Mouse (Mus musculus): ENCODE results near the gene Siah3. TPM values are rescaled to one million over a fixed set of nuclear protein-coding genes. Genes with fewer than 3 reads are reported as not detected.

Gene Siah3
- polyA plus RNA-seq, 1 experiment from 2014 or later = not detected

- H3K27ac ChIP-seq (replicated peaks in 1 of 2; ENCODE audit: control insufficient read depth in 1 of 2, insufficient read depth in 1 of 2, low read depth in 2 of 2, low read length in 2 of 2) = no peak overlapping the region
- H3K9me3 ChIP-seq (ENCODE audit: control insufficient read depth, low read length) = no peaks in the 10 kb centered on the region
- 66% methylated on average over 3 of the region's 3 CpGs for WGBS
- no peak for ATAC-seq (ENCODE audit: insufficient number of reproducible peaks, insufficient read depth, low FRiP score, low read depth)
- peaks cover 0 to 9% of the 10 kb centered on the region in 2 experiments; a peak in 1 of 4 replicates for H3K4me1 ChIP-seq (ENCODE audit: control insufficient read depth in 2 of 2, insufficient read depth in 2 of 2, low read length in 2 of 2)
- no peak overlapping the region for H3K4me3 ChIP-seq (ENCODE audit: control insufficient read depth in 1 of 2, insufficient read depth in 1 of 2, low read depth in 1 of 2, low read length in 2 of 2)
- no peaks in the 10 kb centered on the region for H3K36me3 ChIP-seq (ENCODE audit: control insufficient read depth, insufficient read depth, low read length)
- no peak overlapping the region for H3K4me2 ChIP-seq (ENCODE audit: low read length)
- no peaks in the 10 kb centered on the region for H3K27me3 ChIP-seq (ENCODE audit: control insufficient read depth, insufficient read depth, low read length)
- H3K9ac ChIP-seq (ENCODE audit: low read length) = no peak overlapping the region
These were observed 50.5 kb downstream of the Siah3 start for GRCm38 (mm10) chr14:75506246-75506645.

GRCm38 (mm10) chr14:75510125-75510524 is 54.3 kb downstream of the Siah3 start:
- WGBS = 77% methylated on average over 6 of the region's 6 CpGs
- H3K4me3 ChIP-seq (ENCODE audit: control insufficient read depth in 1 of 2, insufficient read depth in 1 of 2, low read depth in 1 of 2, low read length in 2 of 2) = no peak overlapping the region
- H3K4me2 ChIP-seq (ENCODE audit: low read length) = no peak overlapping the region
- ATAC-seq (ENCODE audit: insufficient number of reproducible peaks, insufficient read depth, low FRiP score, low read depth) = no peak
- H3K27me3 ChIP-seq (ENCODE audit: control insufficient read depth, insufficient read depth, low read length) = no peaks in the 10 kb centered on the region
- no peak overlapping the region for H3K27ac ChIP-seq (replicated peaks in 1 of 2; ENCODE audit: control insufficient read depth in 1 of 2, insufficient read depth in 1 of 2, low read depth in 2 of 2, low read length in 2 of 2)
- 0 out of 4 replicates have a peak, but pooled peaks cover 0 to 2% of the 10 kb centered on the region in 2 experiments for H3K4me1 ChIP-seq (ENCODE audit: control insufficient read depth in 2 of 2, insufficient read depth in 2 of 2, low read length in 2 of 2)
- no peaks in the 10 kb centered on the region for H3K36me3 ChIP-seq (ENCODE audit: control insufficient read depth, insufficient read depth, low read length)
- no peaks in the 10 kb centered on the region for H3K9me3 ChIP-seq (ENCODE audit: control insufficient read depth, low read length)
- no peak overlapping the region for H3K9ac ChIP-seq (ENCODE audit: low read length)

DNA sequence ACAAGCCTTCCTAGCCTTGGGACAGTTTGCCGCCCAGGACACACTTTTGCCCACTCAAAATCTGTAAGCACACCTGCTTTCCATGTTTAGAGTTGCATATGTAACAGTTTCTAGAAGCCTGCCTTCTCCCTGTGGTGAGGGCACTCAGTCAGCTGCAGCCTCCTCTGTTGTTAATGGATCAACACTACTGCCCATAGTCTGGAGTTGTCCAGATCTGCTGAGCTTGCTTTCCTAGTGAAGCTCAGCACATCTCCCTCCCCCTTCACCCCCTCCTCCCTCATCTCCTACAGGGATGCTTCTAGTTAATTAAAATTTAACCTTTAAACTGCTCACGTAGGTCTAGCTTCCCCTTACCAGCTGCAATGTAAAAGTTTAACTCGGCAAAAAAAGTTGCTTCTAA is 57.2 kb downstream of the Siah3 start:
- H3K4me2 ChIP-seq (ENCODE audit: low read length) = no peak overlapping the region
- no peaks in the 10 kb centered on the region for H3K36me3 ChIP-seq (ENCODE audit: control insufficient read depth, insufficient read depth, low read length)
- H3K27me3 ChIP-seq (ENCODE audit: control insufficient read depth, insufficient read depth, low read length) = peaks cover 5% of the 10 kb centered on the region; the same call in 1 of the 2 replicates
- no peak for ATAC-seq (ENCODE audit: insufficient number of reproducible peaks, insufficient read depth, low FRiP score, low read depth)
- H3K9me3 ChIP-seq (ENCODE audit: control insufficient read depth, low read length) = no peaks in the 10 kb centered on the region
- 58% methylated on average over 3 of the region's 3 CpGs for WGBS
- no peaks in the 10 kb centered on the region for H3K4me1 ChIP-seq (ENCODE audit: control insufficient read depth in 2 of 2, insufficient read depth in 2 of 2, low read length in 2 of 2)
- H3K9ac ChIP-seq (ENCODE audit: low read length) = no peak overlapping the region
- no peak overlapping the region for H3K4me3 ChIP-seq (ENCODE audit: control insufficient read depth in 1 of 2, insufficient read depth in 1 of 2, low read depth in 1 of 2, low read length in 2 of 2)
- no peak overlapping the region for H3K27ac ChIP-seq (replicated peaks in 1 of 2; ENCODE audit: control insufficient read depth in 1 of 2, insufficient read depth in 1 of 2, low read depth in 2 of 2, low read length in 2 of 2)

DNA sequence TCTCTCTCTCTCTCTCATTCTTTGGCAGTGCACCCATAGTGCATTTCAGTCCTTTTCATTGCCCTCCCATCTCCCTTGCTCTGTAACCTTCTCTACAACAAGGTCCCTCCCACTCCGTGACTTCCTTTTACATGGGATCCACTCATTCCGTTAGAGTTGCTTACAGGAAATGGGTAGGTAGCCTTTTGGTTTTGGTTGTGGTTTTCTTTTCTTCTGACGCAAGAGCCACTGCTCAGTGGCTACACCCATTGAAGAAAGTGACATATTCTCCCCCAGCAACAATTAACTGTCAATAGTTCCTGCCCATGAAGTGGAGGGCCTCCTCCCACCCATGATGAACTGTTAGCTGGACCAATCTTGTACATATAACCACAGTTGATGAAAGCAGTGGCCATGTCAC is 60.4 kb downstream of the Siah3 start:
- WGBS = 84% methylated on average over 3 of the region's 3 CpGs

DNA sequence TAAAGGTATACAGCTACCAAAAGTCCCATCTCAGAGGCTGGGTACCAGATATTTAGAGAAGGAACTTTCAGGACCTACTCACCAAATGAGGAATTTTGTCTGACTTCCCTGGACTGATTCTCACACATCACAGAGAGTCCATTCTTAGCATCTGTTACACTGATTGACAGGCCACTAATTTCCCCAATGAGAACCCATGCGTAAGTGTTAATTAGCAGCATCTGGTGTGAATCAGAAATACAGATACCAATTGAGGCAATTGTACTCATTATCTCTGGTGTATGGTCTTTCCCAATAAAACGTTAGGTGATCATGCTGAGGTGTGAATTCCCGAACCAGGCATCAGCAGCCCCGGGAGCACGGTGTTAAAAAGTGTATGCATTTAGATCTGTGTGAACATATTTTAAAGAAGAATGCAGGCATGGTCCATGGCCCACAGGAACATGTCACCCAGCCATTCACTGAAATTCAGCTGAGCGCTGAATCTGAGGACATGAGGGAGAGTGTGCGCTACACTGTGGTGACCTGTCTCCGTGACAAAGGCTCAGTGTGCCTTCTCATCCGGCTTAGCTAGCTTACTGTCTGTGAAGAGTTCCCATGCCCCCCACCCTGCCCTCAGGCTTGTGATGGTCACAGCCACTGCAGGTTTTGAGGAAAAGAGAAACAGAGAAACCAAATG is 61.3 kb downstream of the Siah3 start:
- H3K36me3 ChIP-seq (ENCODE audit: control insufficient read depth, insufficient read depth, low read length) = no peaks in the 10 kb centered on the region
- H3K9me3 ChIP-seq (ENCODE audit: control insufficient read depth, low read length) = no peaks in the 10 kb centered on the region
- H3K4me3 ChIP-seq (ENCODE audit: control insufficient read depth in 1 of 2, insufficient read depth in 1 of 2, low read depth in 1 of 2, low read length in 2 of 2) = no peak overlapping the region
- WGBS = 71% methylated on average over 9 of the region's 9 CpGs
- no peak overlapping the region for H3K9ac ChIP-seq (ENCODE audit: low read length)
- no peak overlapping the region for H3K4me2 ChIP-seq (ENCODE audit: low read length)
- H3K27me3 ChIP-seq (ENCODE audit: control insufficient read depth, insufficient read depth, low read length) = peaks cover 5% of the 10 kb centered on the region; the same call in 1 of the 2 replicates
- ATAC-seq (ENCODE audit: insufficient number of reproducible peaks, insufficient read depth, low FRiP score, low read depth) = no peak
- H3K4me1 ChIP-seq (ENCODE audit: control insufficient read depth in 2 of 2, insufficient read depth in 2 of 2, low read length in 2 of 2) = peaks cover 0 to 5% of the 10 kb centered on the region in 2 experiments; a peak in 2 of 4 replicates
- no peak overlapping the region for H3K27ac ChIP-seq (replicated peaks in 1 of 2; ENCODE audit: control insufficient read depth in 1 of 2, insufficient read depth in 1 of 2, low read depth in 2 of 2, low read length in 2 of 2)

More for the DNA sequence above, 60.4 kb downstream of the Siah3 start:
- H3K9ac ChIP-seq (ENCODE audit: low read length) = no peak overlapping the region
- no peak overlapping the region for H3K4me3 ChIP-seq (ENCODE audit: control insufficient read depth in 1 of 2, insufficient read depth in 1 of 2, low read depth in 1 of 2, low read length in 2 of 2)
- no peak overlapping the region for H3K4me2 ChIP-seq (ENCODE audit: low read length)
- peaks cover 0 to 5% of the 10 kb centered on the region in 2 experiments; a peak in 2 of 4 replicates for H3K4me1 ChIP-seq (ENCODE audit: control insufficient read depth in 2 of 2, insufficient read depth in 2 of 2, low read length in 2 of 2)
- peaks cover 5% of the 10 kb centered on the region; the same call in 1 of the 2 replicates for H3K27me3 ChIP-seq (ENCODE audit: control insufficient read depth, insufficient read depth, low read length)
- no peaks in the 10 kb centered on the region for H3K36me3 ChIP-seq (ENCODE audit: control insufficient read depth, insufficient read depth, low read length)
- ATAC-seq (ENCODE audit: insufficient number of reproducible peaks, insufficient read depth, low FRiP score, low read depth) = no peak
- H3K27ac ChIP-seq (replicated peaks in 1 of 2; ENCODE audit: control insufficient read depth in 1 of 2, insufficient read depth in 1 of 2, low read depth in 2 of 2, low read length in 2 of 2) = no peak overlapping the region
- no peaks in the 10 kb centered on the region for H3K9me3 ChIP-seq (ENCODE audit: control insufficient read depth, low read length)

DNA sequence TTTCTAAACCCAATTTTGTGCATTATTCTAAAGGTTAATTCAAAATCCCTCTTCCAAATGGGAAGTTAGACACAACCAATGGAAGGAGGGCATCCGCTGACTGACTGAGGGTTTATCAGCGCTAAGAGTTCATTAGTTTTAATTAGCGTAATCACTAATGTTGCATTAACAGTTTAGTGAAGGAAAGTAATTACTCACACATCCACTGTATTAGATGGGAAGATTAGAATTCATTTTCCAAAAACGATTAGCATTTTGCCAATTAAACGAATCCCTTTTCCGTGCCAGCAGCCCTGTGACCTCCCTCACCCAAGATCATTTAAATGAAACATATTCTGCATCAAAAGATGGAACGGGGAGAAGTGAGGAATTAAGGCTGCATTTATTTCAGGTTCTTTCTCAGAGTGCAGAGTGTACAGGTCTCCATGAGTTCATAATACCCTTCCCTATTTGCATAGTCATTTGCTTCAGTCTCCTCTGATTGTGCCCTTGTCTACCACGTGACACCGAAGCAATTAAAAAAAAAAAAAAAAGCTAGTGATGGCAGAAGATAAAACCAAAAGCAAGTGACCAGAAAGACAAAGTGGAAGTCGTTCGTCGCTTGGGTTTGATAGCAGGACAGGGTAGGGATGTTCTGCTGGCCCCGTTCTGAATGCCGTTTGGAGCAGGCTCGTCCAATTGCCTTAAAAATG is 62.6 kb downstream of the Siah3 start:
- H3K4me3 ChIP-seq (ENCODE audit: control insufficient read depth in 1 of 2, insufficient read depth in 1 of 2, low read depth in 1 of 2, low read length in 2 of 2) = peak overlapping the region in 1 of 2 experiments; percentile 6; a peak in 1 of 4 replicates

DNA sequence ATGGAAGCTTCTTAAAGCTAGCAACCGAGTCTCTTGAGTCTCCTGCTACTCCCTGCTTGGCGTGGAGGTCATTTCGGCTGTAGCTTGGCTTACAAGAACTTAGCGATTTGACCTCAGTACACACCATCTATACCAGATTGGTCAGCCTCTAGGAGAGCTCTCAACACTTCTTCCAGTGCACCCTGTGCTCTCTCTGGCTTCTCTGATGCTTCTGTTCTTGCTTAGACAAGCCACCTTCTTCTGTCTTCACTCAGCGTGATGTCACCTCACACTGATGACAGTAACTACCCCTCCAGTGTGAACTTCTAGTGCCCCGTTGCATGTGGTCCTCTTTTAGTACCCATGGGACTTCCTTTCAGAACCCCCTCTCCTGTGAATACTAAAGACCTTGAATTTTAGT is 63.1 kb downstream of the Siah3 start:
- ATAC-seq (ENCODE audit: insufficient number of reproducible peaks, insufficient read depth, low FRiP score, low read depth) = 0 out of 2 replicates have a peak, but pooled peaks have one; percentile 28
- Histone ChIP-seq H3K9ac (ENCODE audit: low read length) (no peak overlapping the region), H3K36me3 (ENCODE audit: control insufficient read depth, insufficient read depth, low read length) (no peaks in the 10 kb centered on the region), H3K4me2 (ENCODE audit: low read length) (peak overlapping the region; percentile 56), H3K9me3 (ENCODE audit: control insufficient read depth, low read length) (no peaks in the 10 kb centered on the region), H3K27ac (replicated peaks in 1 of 2; ENCODE audit: control insufficient read depth in 1 of 2, insufficient read depth in 1 of 2, low read depth in 2 of 2, low read length in 2 of 2) (no peak overlapping the region), H3K4me1 (ENCODE audit: control insufficient read depth in 2 of 2, insufficient read depth in 2 of 2, low read length in 2 of 2) (peaks cover 0 to 5% of the 10 kb centered on the region in 2 experiments; a peak in 2 of 4 replicates), H3K27me3 (ENCODE audit: control insufficient read depth, insufficient read depth, low read length) (peaks cover 5% of the 10 kb centered on the region; the same call in 1 of the 2 replicates), H3K4me3 (ENCODE audit: control insufficient read depth in 1 of 2, insufficient read depth in 1 of 2, low read depth in 1 of 2, low read length in 2 of 2) (peak overlapping the region in 1 of 2 experiments; percentile 6; a peak in 1 of 4 replicates)
- 31% methylated on average over 6 of the region's 6 CpGs for WGBS

More for the DNA sequence above, 62.6 kb downstream of the Siah3 start:
- no peak overlapping the region for H3K27ac ChIP-seq (replicated peaks in 1 of 2; ENCODE audit: control insufficient read depth in 1 of 2, insufficient read depth in 1 of 2, low read depth in 2 of 2, low read length in 2 of 2)
- WGBS = 57% methylated on average over 15 of the region's 15 CpGs
- no peak for ATAC-seq (ENCODE audit: insufficient number of reproducible peaks, insufficient read depth, low FRiP score, low read depth)
- peaks cover 5% of the 10 kb centered on the region; the same call in 1 of the 2 replicates for H3K27me3 ChIP-seq (ENCODE audit: control insufficient read depth, insufficient read depth, low read length)
- peak overlapping the region; percentile 56 for H3K4me2 ChIP-seq (ENCODE audit: low read length)
- H3K36me3 ChIP-seq (ENCODE audit: control insufficient read depth, insufficient read depth, low read length) = no peaks in the 10 kb centered on the region
- peaks cover 0 to 5% of the 10 kb centered on the region in 2 experiments; a peak in 2 of 4 replicates for H3K4me1 ChIP-seq (ENCODE audit: control insufficient read depth in 2 of 2, insufficient read depth in 2 of 2, low read length in 2 of 2)
- no peak overlapping the region for H3K9ac ChIP-seq (ENCODE audit: low read length)
- no peaks in the 10 kb centered on the region for H3K9me3 ChIP-seq (ENCODE audit: control insufficient read depth, low read length)

All from heart, embryonic 14.5 days (tissue).